Comparison of ENCODE assay signal across 8 mouse cellular contexts in the genomic region with DNA sequence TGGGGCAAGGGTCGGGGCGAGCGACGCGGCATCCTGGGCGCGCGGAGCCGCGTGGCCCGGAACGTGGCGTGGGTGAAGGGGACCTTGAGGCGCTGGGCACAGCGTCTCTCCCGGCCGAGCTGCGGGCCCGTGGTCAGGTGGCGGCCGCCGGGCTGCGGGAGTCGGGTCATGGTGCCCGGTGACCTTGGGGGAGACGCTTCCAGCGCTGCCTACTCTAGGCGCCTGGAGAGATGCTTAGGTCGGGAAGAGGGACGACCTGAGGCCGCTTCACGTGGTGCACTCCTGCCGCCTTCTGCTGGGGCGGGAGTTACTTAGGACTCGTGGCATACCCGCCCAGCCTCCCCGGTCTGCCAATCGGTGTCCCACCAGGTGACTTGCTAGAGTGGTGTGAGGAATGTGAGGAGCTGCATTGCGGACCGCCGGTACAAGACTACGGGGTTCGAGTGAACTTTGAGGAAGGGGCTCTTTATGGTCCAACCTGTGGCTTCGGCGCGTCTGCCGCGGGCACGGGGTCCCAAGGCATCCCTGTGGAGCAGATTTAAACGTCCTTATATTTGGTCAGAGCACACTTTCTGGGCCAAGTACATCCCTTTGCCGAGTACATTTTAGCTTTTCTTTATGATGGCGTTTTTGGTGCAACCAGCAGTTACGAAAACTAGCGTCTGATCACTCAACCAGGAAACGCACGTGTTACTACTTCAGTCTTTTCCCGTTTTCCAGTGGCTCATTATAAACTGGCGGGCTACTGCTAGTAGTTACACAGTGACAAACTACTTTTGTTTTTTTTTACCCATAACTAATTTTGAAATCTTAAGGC. TPM values are rescaled to one million over a fixed set of nuclear protein-coding genes. Genes with fewer than 3 reads are reported as not detected.
A peak's percentile ranks its signal among the peaks of the same experiment; 100 is the strongest.
DNase-seq lines count a peak whose midpoint lies in the region; ATAC-seq and TF ChIP-seq lines count a peak whose summit lies in the region.

No protein-coding gene starts in this region.

- peak overlapping the region; percentile 93 for H3K9ac ChIP-seq in ES-E14 (ENCODE audit: insufficient read depth, low read depth, low read length, poor library complexity, severe bottlenecking)
- H3K9ac ChIP-seq in forebrain, embryonic 13.5 days: peak overlapping the region; percentile 89
- peak overlapping the region; percentile 99 for H3K9ac ChIP-seq in heart, postnatal 0 days (replicated peaks; ENCODE audit: low read depth, low read length)
- peak overlapping the region; percentile 93 for H3K9ac ChIP-seq in liver, postnatal 0 days (replicated peaks)
- H3K9ac ChIP-seq in neural tube, embryonic 12.5 days: peak overlapping the region; percentile 87

- H3K27me3 ChIP-seq in forebrain, embryonic 13.5 days: no peaks in the 10 kb centered on the region
- H3K27me3 ChIP-seq in heart, postnatal 0 days (ENCODE audit: control insufficient read depth, insufficient read depth, low read length): no peaks in the 10 kb centered on the region
- no peaks in the 10 kb centered on the region for H3K27me3 ChIP-seq in liver, postnatal 0 days (ENCODE audit: insufficient read depth, low read length)
- H3K27me3 ChIP-seq in neural tube, embryonic 12.5 days (replicated peaks): no peaks in the 10 kb centered on the region

- DNase-seq in ES-E14 (ENCODE audit: low read depth, low spot score): peak; percentile 56
- peak; percentile 40 for DNase-seq in c-Kit-positive CD71-negative TER-119-negative erythroid progenitor cells, embryonic 14.5 days (ENCODE audit: low read depth)
- peak; percentile 71 for DNase-seq in heart, postnatal 0 days (ENCODE audit: low spot score)
- peak; percentile 71 to 76 for DNase-seq in kidney, postnatal 36 days
- DNase-seq in liver, postnatal 0 days: peak; percentile 83
- DNase-seq in testis, postnatal 14 days (ENCODE audit: low spot score): peak; percentile 81

- H3K4me1 ChIP-seq in ES-E14 (ENCODE audit: control insufficient read depth in 2 of 2, insufficient read depth in 2 of 2, low read length in 2 of 2, poor library complexity in 1 of 2): peaks cover 0 to 4% of the 10 kb centered on the region in 2 experiments; a peak in 1 of 4 replicates
- H3K4me1 ChIP-seq in forebrain, embryonic 13.5 days: peaks cover 22% of the 10 kb centered on the region
- H3K4me1 ChIP-seq in heart, postnatal 0 days (ENCODE audit: control insufficient read depth, insufficient read depth): peaks cover 8% of the 10 kb centered on the region; the same call in 1 of the 2 replicates
- peaks cover 50% of the 10 kb centered on the region for H3K4me1 ChIP-seq in liver, postnatal 0 days (ENCODE audit: insufficient read depth)
- H3K4me1 ChIP-seq in neural tube, embryonic 12.5 days: 0 out of 2 replicates have a peak, but pooled peaks cover 8% of the 10 kb centered on the region

- TF ChIP-seq EP300 in heart, postnatal 0 days (IDR thresholded peaks at IDR 0.05; ENCODE audit: low read depth): 0 out of 2 replicates have a peak, but pooled peaks have one; percentile 11
- TF ChIP-seq EP300 in liver, postnatal 0 days (IDR thresholded peaks at IDR 0.05; ENCODE audit: low read depth): peak; percentile 20; the same call in 1 of the 2 replicates

- H3K4me2 ChIP-seq in forebrain, embryonic 13.5 days: peak overlapping the region; percentile 93
- H3K4me2 ChIP-seq in heart, postnatal 0 days (ENCODE audit: low read depth, low read length): peak overlapping the region; percentile 94
- H3K4me2 ChIP-seq in liver, postnatal 0 days (ENCODE audit: low read depth, low read length): peak overlapping the region; percentile 92
- H3K4me2 ChIP-seq in neural tube, embryonic 12.5 days (replicated peaks): peak overlapping the region; percentile 96

- peak overlapping the region; percentile 71 to 91 for H3K4me3 ChIP-seq in ES-E14 (ENCODE audit: insufficient read depth in 1 of 2, low read depth in 1 of 2, low read length in 2 of 2, poor library complexity in 1 of 2, severe bottlenecking in 1 of 2)
- peak overlapping the region; percentile 91 for H3K4me3 ChIP-seq in forebrain, embryonic 13.5 days
- peak overlapping the region; percentile 99 for H3K4me3 ChIP-seq in heart, postnatal 0 days (ENCODE audit: low read depth, low read length)
- H3K4me3 ChIP-seq in liver, postnatal 0 days (ENCODE audit: low read depth, low read length): peak overlapping the region; percentile 85
- peak overlapping the region; percentile 76 for H3K4me3 ChIP-seq in neural tube, embryonic 12.5 days

- TF ChIP-seq CTCF in heart, postnatal 0 days (IDR thresholded peaks at IDR 0.05; ENCODE audit: low read depth): no peak
- peak; percentile 5; the same call in 1 of the 2 replicates for TF ChIP-seq CTCF in liver, postnatal 0 days (IDR thresholded peaks at IDR 0.05; ENCODE audit: low read depth)

- H3K9me3 ChIP-seq in ES-E14 (ENCODE audit: control insufficient read depth, insufficient read depth, low read depth, low read length): no peaks in the 10 kb centered on the region
- no peaks in the 10 kb centered on the region for H3K9me3 ChIP-seq in forebrain, embryonic 13.5 days (replicated peaks)
- no peaks in the 10 kb centered on the region for H3K9me3 ChIP-seq in heart, postnatal 0 days (replicated peaks; ENCODE audit: control insufficient read depth, low read length)
- H3K9me3 ChIP-seq in liver, postnatal 0 days (ENCODE audit: low read length): no peaks in the 10 kb centered on the region
- no peaks in the 10 kb centered on the region for H3K9me3 ChIP-seq in neural tube, embryonic 12.5 days

- WGBS in forebrain, embryonic 13.5 days: under 1% methylated on average over 48 of the region's 58 CpGs
- WGBS in heart, postnatal 0 days: 1% methylated on average over 55 of the region's 58 CpGs
- 0% methylated on average over 43 of the region's 58 CpGs for WGBS in liver, postnatal 0 days (ENCODE audit: insufficient replicate concordance)
- under 1% methylated on average over 58 of the region's 58 CpGs for WGBS in neural tube, embryonic 12.5 days

- ATAC-seq in forebrain, embryonic 13.5 days: peak; percentile 58
- peak; percentile 77 for ATAC-seq in heart, postnatal 0 days (ENCODE audit: insufficient read depth, low read depth)
- peak; percentile 75 for ATAC-seq in liver, postnatal 0 days
- ATAC-seq in neural tube, embryonic 12.5 days (ENCODE audit: low FRiP score, low read depth): peak; percentile 77

- H3K36me3 ChIP-seq in ES-E14 (ENCODE audit: control insufficient read depth, insufficient read depth, low read length, poor library complexity, severe bottlenecking): no peaks in the 10 kb centered on the region
- H3K36me3 ChIP-seq in forebrain, embryonic 13.5 days (ENCODE audit: poor library complexity, severe bottlenecking): no peaks in the 10 kb centered on the region
- no peaks in the 10 kb centered on the region for H3K36me3 ChIP-seq in heart, postnatal 0 days (replicated peaks; ENCODE audit: control insufficient read depth, insufficient read depth, low read length)
- no peaks in the 10 kb centered on the region for H3K36me3 ChIP-seq in liver, postnatal 0 days (replicated peaks; ENCODE audit: insufficient read depth, low read length)
- H3K36me3 ChIP-seq in neural tube, embryonic 12.5 days: no peaks in the 10 kb centered on the region

- peak overlapping the region; percentile 54; the same call in 1 of the 2 replicates for H3K27ac ChIP-seq in ES-E14 (ENCODE audit: insufficient read depth, low read depth, low read length, poor library complexity, severe bottlenecking)
- no peak overlapping the region; the same call in 1 of the 2 replicates for H3K27ac ChIP-seq in forebrain, embryonic 13.5 days
- H3K27ac ChIP-seq in heart, postnatal 0 days (ENCODE audit: low read depth): peak overlapping the region; percentile 99
- peak overlapping the region; percentile 75 for H3K27ac ChIP-seq in liver, postnatal 0 days (ENCODE audit: low read depth)
- H3K27ac ChIP-seq in neural tube, embryonic 12.5 days: no peak overlapping the region

- in situ Hi-C loops in ES-E14 (cut with MboI; ENCODE audit: low sequenced_read_pairs in 2 of 2, unreplicated experiment in 2 of 2): no loop called here

TF ChIP-seq in ES-E14, 5 proteins besides CTCF, POLR2A, EP300 and RAD21:
- TF ChIP-seq MAFK (IDR thresholded peaks at IDR 0.05; ENCODE audit: insufficient read depth, low read depth, low read length): no peak
- no peak for TF ChIP-seq CHD2 (IDR thresholded peaks at IDR 0.05; ENCODE audit: low read depth, low read length)
- no peak for TF ChIP-seq ZC3H11A (IDR thresholded peaks at IDR 0.05; ENCODE audit: borderline replicate concordance, low read depth, low read length)
- TF ChIP-seq ZNF384 (IDR thresholded peaks at IDR 0.05; ENCODE audit: low read depth, low read length): no peak
- no peak for TF ChIP-seq HCFC1 (IDR thresholded peaks at IDR 0.05; ENCODE audit: borderline replicate concordance, insufficient read depth, low read length)

RNA-seq across cellular contexts. Expression of gene Slc16a1, which starts 0.7 kb away (rescaled TPM):
- 121 and 172 TPM in 2 replicates for total RNA-seq in ES-E14 (2012; rRNA removed)
- polyA plus RNA-seq in forebrain, embryonic 13.5 days (2015; fragmentation: Nextera tagmentation; extraction: Ambion mirVana): 18.4 and 19.7 TPM in 2 replicates
- total RNA-seq in heart, postnatal 0 days (2014; rRNA removed; ENCODE audit: low replicate concordance): 213 and 255 TPM in 2 replicates
- 73.4 and 104 TPM in 2 replicates for polyA plus RNA-seq in heart, postnatal 0 days (2015; fragmentation: Nextera tagmentation; extraction: Ambion mirVana)
- 62.7 and 69.6 TPM in 2 replicates for polyA plus RNA-seq in liver, postnatal 0 days (2015; fragmentation: Nextera tagmentation; extraction: Ambion mirVana)
- 17.9 and 21.3 TPM in 2 replicates for polyA plus RNA-seq in neural tube, embryonic 12.5 days (2016; fragmentation: Nextera tagmentation; extraction: Ambion mirVana)

Comparison
In these comparisons a context has a peak if more than half of its experiments do, and no peak if none do; other contexts are left out.
1. H3K27ac ChIP-seq: peak in ES-E14 (single experiment), heart, postnatal 0 days (single experiment) and liver, postnatal 0 days (single experiment); none in forebrain, embryonic 13.5 days (single experiment) and neural tube, embryonic 12.5 days (single experiment).
2. Peak in every context shown above with its lines, with median percentiles within 50 percentile points of each other: DNase-seq, H3K4me3 ChIP-seq, H3K9ac ChIP-seq, ATAC-seq and H3K4me2 ChIP-seq.